11 mouse cellular contexts compared by ENCODE assay signal in genomic region chr5:112532210-112532609, GRCm38 (mm10). TPM values are rescaled to one million over a fixed set of nuclear protein-coding genes. Genes with fewer than 3 reads are reported as not detected.
DNase-seq lines count a peak whose midpoint lies in the region; TF ChIP-seq lines count a peak whose summit lies in the region.
"Had no signal": no experiment of that assay in that cellular context is flagged by ENCODE, and none has a peak within 500 bp of the region (broad histone marks: within the 10 kb centered on the region; RNA-seq: fewer than 3 reads in every experiment).

No protein-coding gene starts in this region.

- no peak overlapping the region for H3K4me3 ChIP-seq in lung, adult 2 months (replicated peaks; ENCODE audit: extremely low read depth, low read depth, low read length)
- H3K4me3 ChIP-seq: heart, embryonic 15.5 days; stomach, embryonic 15.5 days had no signal

- no peaks in the 10 kb centered on the region for H3K4me1 ChIP-seq in lung, adult 2 months (ENCODE audit: control insufficient read depth, insufficient read depth, low read length)
- H3K4me1 ChIP-seq: stomach, embryonic 15.5 days had no signal

- WGBS in lung, adult 2 months: 68% methylated on average over 8 of the region's 8 CpGs

- peak; percentile 49 for DNase-seq in cerebellum, adult 9-11 months
- DNase-seq in cerebellum, postnatal 4 days (ENCODE audit: low spot score in 2 of 2): no peak
- DNase-seq in lung, adult 2 months: no peak
- DNase-seq in lung, postnatal 36 days: no peak
- DNase-seq in ES-CJ7 (ENCODE audit: low read depth, low spot score): peak; percentile 75
- DNase-seq in induced T-regulatory cell, adult 2 months (ENCODE audit: low read depth): peak; percentile 25
- DNase-seq in right cerebral cortex, postnatal 10 days (ENCODE audit: low spot score in 2 of 2): no peak
- no peak for DNase-seq in left cerebral cortex, adult 8-10 months (ENCODE audit: low spot score in 2 of 2)

- peak; percentile 52 for TF ChIP-seq CTCF in lung, adult 2 months (IDR thresholded peaks at IDR 0.05; ENCODE audit: insufficient read depth, low read length)

- TF ChIP-seq POLR2A in lung, adult 2 months (IDR thresholded peaks at IDR 0.05; ENCODE audit: borderline replicate concordance, extremely low read depth, low read depth, low read length): no peak

RNA-seq across cellular contexts. Expression of gene Sez6l, which starts 44.8 kb away (rescaled TPM):
- 0.12 and 0.38 TPM in 2 replicates for polyA plus RNA-seq in lung, adult 2 months (2012; rRNA removed)
- total RNA-seq in left cerebral cortex, adult 8-10 months (2022): 100 to 1,000 TPM; 133 to 138 (median 136) TPM
- total RNA-seq: CH12.LX had no signal

Comparison
In these comparisons a context has a peak if more than half of its experiments do, and no peak if none do; other contexts are left out.
1. DNase-seq: peak in cerebellum, adult 9-11 months (single experiment), ES-CJ7 (single experiment) and induced T-regulatory cell, adult 2 months (single experiment); none in cerebellum, postnatal 4 days (0 of 2), lung, adult 2 months (single experiment), lung, postnatal 36 days (single experiment), right cerebral cortex, postnatal 10 days (0 of 2) and left cerebral cortex, adult 8-10 months (0 of 2).